Mouse (Mus musculus) large intestine, adult 2 months (tissue): Measurements from ENCODE around the gene Gm20388. TPM values are rescaled to one million over a fixed set of nuclear protein-coding genes. Genes with fewer than 3 reads are reported as not detected.

Experiments used
- DNase-seq: peaks from one replicate; pipeline ENCODE4 v3.0.0-alpha.2; 2012; ENCODE audit warnings: low read depth, low spot score
- WGBS: fragments of 180-500 bp; shearing (Covaris S2); methylation state at CpG from one replicate; pipeline ENCODE4 v1.1.7; 2018; 5-methylcytosine and 5-hydroxymethylcytosine counted together
- polyA plus RNA-seq: library from polyadenylated mRNA; depleted of rRNA; stranded (reverse); fragments of >200 nt; gene quantifications from 2 replicates; pipeline ENCODE4 v1.2.3, GENCODE M21; 2012

Gene Gm20388
- polyA plus RNA-seq, 1 experiment: 31.5 TPM

GRCm38 (mm10) chr8:120036111-120036510 is 125.5 kb downstream of the Gm20388 start:
- DNase-seq: no peak
- 6% methylated on average over 9 of the region's 9 CpGs for WGBS

DNA sequence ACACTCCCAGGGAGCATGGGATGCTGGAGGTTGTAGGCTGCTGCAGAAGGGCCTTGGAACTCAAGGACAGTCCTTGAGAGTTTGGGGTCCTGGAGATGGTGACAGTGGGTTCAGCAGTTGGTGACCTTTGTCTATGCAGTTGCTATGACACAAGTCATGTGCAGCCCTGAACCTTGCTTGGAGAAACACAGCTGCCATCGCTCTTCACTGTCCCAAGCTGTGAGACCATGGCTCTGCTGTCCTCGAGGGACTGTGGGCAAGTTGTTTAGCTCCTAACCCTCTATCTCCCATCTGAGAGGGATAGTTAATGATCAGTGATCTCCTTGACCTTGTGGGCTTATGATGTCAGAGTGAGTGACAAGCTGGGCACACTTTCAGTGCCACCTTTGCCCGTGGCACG is 125.9 kb downstream of the Gm20388 start:
- no peak for DNase-seq
- WGBS: 60% methylated on average over 4 of the region's 4 CpGs

DNA sequence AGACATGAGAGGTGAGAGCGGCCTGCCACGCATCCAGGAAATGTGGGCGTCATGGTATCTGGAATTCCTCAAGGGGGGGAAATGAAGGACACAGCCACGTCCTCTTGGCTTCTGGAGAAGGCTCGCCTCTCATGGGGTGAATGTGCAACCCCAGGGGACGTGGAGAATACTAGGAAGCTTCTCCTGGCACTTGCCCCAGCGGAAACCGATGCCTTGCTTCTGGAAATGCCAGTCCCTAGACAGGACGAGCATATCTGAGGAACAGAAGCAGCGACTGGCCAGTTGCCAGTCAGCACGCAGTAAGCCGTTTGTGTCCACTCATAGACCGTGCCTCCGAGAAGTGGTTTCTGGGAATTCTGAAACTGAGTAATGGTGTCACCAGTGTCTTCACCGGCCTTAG is 126.6 kb downstream of the Gm20388 start:
- no peak for DNase-seq
- WGBS: 77% methylated on average over 15 of the region's 15 CpGs

DNA sequence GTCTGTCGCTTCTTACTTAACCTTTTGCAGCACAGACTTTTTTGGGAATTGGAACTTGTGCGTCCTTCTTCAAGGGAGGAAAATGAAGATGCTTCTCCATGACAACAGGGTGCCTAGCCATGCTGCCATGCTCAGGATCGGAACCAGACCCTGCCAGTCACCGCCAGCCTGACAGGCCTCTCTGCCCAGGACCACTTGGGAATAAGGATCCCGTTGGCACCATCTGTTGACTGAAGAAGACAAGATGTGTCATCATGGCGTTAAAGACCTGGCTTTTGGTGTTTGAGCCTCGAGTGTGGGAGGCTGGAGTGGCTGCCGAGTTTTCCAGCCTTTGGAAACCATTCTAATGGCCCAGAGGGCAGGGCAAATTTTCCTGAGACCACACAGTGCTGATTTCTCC is 127.0 kb downstream of the Gm20388 start:
- no peak for DNase-seq
- 88% methylated on average over 8 of the region's 8 CpGs for WGBS

DNA sequence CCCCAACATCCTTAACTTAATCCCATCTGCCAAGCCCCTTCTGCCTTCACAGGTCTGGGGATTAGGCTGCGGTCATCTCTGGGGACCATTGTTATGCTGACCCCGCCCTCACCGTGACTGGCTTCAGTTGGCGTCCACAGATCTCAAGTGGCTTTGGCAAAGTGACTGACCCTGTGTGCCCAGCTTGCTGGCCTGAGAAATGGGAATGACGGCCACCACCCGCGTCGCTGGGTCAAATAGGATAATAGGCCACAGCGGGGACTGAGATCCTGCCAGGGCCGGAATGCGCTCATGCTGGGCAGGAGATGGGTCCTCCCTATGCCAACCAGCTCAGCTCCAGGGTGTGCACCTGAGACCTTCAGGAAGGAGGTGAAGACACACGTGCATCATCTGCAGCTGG is 128.1 kb downstream of the Gm20388 start:
- DNase-seq: no peak
- 90% methylated on average over 12 of the region's 12 CpGs for WGBS

DNA sequence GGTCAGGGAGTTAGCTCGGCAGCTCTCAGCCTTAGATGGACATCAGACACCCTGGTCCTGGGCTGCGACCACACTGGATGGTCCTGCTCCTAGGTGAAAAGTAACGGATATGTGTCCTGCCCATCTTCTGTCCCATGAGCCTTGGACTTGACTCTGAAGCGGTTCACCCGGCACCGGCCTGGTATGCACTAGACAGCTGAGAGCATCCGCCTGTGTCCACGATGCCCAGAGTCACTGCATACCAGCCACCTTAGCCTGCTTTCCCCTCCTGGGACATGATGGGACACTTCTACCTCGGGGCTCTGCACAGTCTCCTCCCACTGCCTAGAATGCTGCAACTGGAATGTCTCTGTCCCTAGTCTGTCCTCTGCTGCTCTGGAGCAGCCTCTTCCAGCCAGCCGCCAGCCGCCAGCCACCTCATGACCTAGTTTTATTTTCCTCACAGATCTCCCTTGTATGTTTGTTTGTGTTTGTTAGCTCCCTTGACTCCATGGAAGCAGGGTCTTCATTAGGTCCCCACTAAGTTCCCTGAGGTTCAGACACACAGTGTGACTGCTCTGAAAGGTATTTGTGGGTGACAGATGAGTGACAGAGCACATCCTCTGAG is 128.8 kb downstream of the Gm20388 start:
- 71% methylated on average over 11 of the region's 11 CpGs for WGBS
- no peak for DNase-seq

- WGBS: 65% methylated on average over 1 of the region's 1 CpGs
- no peak for DNase-seq
These were observed 130.2 kb downstream of the Gm20388 start for GRCm38 (mm10) chr8:120040861-120041260.

GRCm38 (mm10) chr8:120042542-120043312 is 132.1 kb downstream of the Gm20388 start:
- no peak for DNase-seq
- WGBS: 66% methylated on average over 10 of the region's 10 CpGs

DNA sequence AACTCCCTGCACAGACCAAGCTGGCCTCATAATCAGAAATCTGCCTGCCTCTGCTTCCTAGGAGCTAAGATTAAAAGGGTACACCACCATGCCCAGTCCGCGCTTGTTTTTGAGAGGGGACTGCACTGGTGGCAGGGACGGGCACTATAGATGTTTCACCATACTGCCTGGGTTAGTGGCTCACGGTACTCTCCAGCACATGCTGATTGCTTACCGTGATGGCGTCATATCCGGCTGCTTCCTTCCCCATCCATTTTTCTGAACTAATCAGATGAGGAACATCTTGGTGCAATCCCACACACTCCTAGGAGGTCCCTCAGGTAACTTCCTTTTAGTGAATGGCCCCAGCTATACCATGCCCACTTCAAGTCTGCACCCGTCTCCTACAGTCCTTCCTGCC is 134.3 kb downstream of the Gm20388 start:
- DNase-seq: no peak

DNA sequence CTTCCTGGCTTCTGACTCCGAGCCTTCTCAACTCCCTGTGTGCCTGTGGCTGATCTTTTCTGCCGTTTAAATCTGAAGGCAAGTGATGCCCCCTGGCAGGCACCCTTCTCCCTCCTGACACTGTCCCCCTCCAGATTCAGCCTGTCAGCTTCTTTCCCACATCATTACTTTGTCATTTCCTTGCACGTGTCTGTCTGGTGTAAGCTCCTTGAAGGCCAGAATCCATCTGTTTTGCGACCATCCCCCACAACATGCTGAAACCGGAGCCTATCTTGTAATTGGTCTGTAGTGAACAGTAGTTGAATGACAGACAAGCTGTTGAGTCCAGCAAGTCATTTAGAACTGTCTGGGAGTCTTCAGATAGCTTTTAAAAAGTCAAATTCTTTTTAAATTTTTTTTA is 134.8 kb downstream of the Gm20388 start:
- DNase-seq: no peak
- WGBS: 66% methylated on average over 5 of the region's 5 CpGs

More for the DNA sequence above, 134.3 kb downstream of the Gm20388 start:
- 93% methylated on average over 8 of the region's 8 CpGs for whole genome bisulfite sequencing

DNA sequence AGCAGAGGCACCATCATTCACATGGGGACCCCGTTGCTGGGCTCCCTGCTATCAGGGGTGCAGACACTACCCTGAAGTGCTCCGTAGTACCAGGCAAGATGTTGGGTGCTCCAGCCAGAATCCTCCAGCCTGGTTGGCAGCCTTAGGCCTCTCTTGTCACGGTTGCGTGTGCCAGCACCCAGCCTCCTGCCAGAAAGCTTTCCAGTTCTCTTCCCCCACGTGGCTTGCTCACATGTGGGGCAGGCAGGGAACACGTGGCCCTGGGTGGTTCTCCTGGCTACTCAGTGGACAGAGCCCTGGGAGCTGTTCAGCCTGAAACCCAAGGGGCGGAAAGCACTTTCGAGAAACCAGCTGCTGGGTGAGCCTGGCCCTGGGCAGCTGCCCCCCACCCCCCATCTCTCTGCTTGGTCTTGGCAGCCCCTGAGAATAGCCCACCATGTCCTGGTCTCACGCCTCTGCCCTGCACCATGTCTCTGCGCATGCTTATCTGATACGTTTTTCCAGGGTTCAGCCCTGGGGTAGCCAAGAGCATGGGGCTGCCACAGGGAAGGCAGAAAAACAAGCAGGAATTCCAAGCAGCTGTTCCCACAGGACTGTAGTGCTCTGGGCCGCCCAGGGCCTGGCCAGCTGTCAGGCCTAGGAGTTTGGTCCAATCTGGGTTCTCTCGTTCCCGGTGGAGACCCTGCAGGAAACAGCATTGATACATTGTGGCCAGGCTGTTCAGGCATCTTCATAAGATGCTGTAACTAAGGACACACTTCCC is 135.8 kb downstream of the Gm20388 start:
- WGBS: 55% methylated on average over 14 of the region's 14 CpGs
- DNase-seq: no peak

GRCm38 (mm10) chr8:120049949-120050348 is 139.3 kb downstream of the Gm20388 start:
- no peak for DNase-seq
- WGBS: 76% methylated on average over 13 of the region's 13 CpGs

DNA sequence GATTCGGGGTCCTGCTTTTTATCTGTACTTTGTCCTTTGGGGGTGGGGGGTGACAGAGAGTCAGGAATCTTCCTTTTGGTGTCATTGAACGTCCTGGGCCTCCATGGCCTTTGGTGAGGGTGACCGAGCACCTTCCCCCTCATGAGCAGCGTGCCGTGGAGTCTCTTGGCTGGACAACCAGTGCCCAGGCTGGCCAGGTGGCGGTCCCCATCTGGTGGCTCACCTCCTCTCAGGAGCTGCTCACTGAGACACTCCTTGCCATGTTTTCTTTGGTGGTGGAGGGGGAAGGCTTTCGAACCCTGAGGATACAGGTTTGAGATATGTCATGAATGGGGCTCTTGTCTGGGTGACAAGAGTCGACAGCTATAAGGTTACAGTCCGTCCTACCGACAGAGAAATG is 139.7 kb downstream of the Gm20388 start:
- no peak for DNase-seq
- 80% methylated on average over 10 of the region's 10 CpGs for WGBS

- DNase-seq: no peak
- WGBS: 11% methylated on average over 4 of the region's 4 CpGs
These were observed 140.4 kb downstream of the Gm20388 start for GRCm38 (mm10) chr8:120051006-120051405.

- 73% methylated on average over 4 of the region's 4 CpGs for WGBS
- DNase-seq: no peak
These were observed 141.3 kb downstream of the Gm20388 start for GRCm38 (mm10) chr8:120051908-120052307.

DNA sequence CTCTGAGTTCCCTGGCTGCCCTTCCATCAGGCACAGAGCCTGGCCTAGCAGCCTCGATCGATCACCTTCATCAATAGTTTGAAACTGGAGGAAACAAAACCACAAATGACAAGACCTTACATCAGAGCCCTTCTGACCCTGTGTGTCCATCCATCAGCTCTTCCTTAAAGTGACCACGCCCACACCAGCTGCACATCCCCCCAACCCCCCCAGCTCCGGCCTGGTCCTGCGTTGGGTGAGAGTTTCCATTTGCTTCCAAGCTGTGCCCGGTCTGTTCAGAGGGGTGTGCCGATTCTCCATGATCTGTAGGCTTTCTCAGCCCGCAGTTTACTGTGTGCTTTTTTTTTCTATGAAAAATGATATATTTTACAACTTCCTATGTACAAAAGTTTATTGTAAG is 141.7 kb downstream of the Gm20388 start:
- 72% methylated on average over 8 of the region's 8 CpGs for WGBS
- no peak for DNase-seq

DNA sequence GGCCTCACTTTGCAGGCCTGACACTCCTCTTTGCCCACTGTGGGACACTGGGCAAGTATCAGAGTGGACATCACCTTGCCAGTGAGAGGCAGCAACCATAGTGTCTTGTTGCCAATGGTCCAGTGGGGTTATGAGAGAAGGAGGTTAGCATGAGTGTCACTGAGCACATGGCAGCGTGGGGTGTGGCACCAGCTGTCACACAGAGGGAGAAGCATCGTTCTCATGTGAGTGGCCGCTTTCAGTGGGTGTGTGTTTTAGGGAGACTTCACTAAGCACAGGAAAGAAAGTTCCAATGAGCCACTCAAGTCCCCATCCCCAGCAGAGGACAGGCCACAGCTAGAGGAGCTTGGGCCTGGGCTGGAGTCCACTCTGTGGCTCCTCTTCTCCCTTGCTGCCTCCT is 144.2 kb downstream of the Gm20388 start:
- DNase-seq: no peak
- WGBS: 76% methylated on average over 3 of the region's 3 CpGs

- 66% methylated on average over 2 of the region's 2 CpGs for WGBS
These were observed 146.4 kb downstream of the Gm20388 start for GRCm38 (mm10) chr8:120057078-120057477.

DNA sequence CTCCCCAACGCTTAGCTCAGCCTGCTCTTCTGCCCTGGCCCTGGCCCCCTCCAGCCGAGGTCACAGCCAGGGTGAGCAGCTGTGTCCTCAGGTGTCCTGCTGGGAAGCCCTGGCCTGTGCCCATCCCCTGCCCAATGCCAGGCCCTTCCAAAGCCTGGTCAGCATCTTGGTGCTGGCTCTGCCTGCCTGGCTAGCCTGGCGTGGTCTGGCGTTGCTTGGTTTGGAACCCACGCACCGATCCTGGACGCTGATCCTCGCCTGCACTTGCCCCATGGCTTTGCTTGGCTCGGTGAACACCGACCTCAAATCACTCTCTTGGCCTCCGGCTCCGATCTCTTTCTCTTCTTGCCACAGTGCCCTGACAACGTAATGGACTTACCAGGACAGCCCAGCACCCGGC is 152.1 kb downstream of the Gm20388 start:
- no peak for DNase-seq
- WGBS: 89% methylated on average over 14 of the region's 14 CpGs

More at GRCm38 (mm10) chr8:120057078-120057477, 146.4 kb downstream of the Gm20388 start:
- no peak for DNase-seq

- 76% methylated on average over 3 of the region's 3 CpGs for WGBS
- no peak for DNase-seq
These were observed 152.7 kb downstream of the Gm20388 start for GRCm38 (mm10) chr8:120063326-120063725.

- DNase-seq: no peak
- 91% methylated on average over 8 of the region's 8 CpGs for WGBS
These were observed 155.0 kb downstream of the Gm20388 start for GRCm38 (mm10) chr8:120065611-120066010.
